Mouse (Mus musculus): ENCODE data around the gene Lcp2. TPM values are rescaled to one million over a fixed set of nuclear protein-coding genes. Genes with fewer than 3 reads are reported as not detected.

Gene Lcp2
- total and polyA plus RNA-seq, 2 experiments from 2014 or later: 0.52 to 1.9 TPM

- no peak for ATAC-seq
- no peak overlapping the region for H3K27ac ChIP-seq
- no peak for TF ChIP-seq CTCF (IDR thresholded peaks at IDR 0.05; ENCODE audit: low read depth)
- DNase-seq (ENCODE audit: low spot score): no peak
- H3K4me1 ChIP-seq (ENCODE audit: insufficient read depth, low read length): no peaks in the 10 kb centered on the region
- H3K9me3 ChIP-seq (ENCODE audit: low read length): no peaks in the 10 kb centered on the region
- H3K4me3 ChIP-seq (ENCODE audit: low read length): no peak overlapping the region
- H3K9ac ChIP-seq (replicated peaks; ENCODE audit: low read length): no peak overlapping the region
- H3K36me3 ChIP-seq (ENCODE audit: insufficient read depth, low read length): no peaks in the 10 kb centered on the region
- 80% methylated on average over 5 of the region's 5 CpGs for WGBS
- H3K27me3 ChIP-seq (ENCODE audit: insufficient read depth, low read length): no peaks in the 10 kb centered on the region
- H3K4me2 ChIP-seq (ENCODE audit: low read depth, low read length): no peak overlapping the region
Measured at GRCm38 (mm10) chr11:34047542-34047937, 820 bp downstream of the Lcp2 start.

DNA sequence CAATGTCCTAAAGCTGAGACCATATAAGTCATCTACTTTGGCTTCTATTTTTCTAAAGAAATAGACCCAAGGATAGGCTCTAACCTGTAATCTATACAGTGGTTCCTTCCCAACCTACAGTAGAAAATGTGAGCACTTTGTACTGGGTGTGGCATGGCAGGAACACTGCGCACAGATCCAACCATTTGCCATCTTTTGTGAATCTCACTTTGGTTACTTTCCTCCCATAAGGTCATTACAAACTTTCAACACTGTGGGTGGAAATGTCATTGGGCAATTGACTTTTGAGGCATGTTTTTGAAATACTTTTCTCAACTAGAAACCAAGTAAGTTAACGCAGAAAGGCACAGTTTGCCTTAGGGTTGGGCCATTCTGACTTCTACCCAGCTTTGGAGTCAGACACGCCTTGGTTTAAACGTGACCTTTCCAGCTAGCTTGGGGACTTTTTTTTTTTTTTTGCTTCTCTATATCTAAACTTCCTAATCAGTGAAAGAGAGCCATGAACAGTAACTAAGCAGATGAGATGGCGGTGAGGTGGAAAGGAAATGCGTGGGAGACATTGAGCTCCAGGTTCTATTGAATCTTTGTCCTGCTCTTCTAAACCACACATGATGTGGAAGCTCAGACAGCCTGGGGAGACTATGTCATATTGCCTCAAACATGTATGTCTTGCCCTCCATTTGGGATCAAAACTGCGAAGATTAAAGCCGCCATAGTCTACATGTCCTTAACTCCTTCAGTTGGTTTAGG lies 1.8 kb downstream of the Lcp2 start:
- H3K36me3 ChIP-seq (ENCODE audit: insufficient read depth, low read length): no peaks in the 10 kb centered on the region
- no peak overlapping the region for H3K9ac ChIP-seq (replicated peaks; ENCODE audit: low read length)
- H3K4me3 ChIP-seq (ENCODE audit: low read length): no peak overlapping the region
- ATAC-seq (no peak), DNase-seq (ENCODE audit: low spot score) (no peak)
- TF ChIP-seq CTCF (IDR thresholded peaks at IDR 0.05; ENCODE audit: low read depth): no peak
- no peaks in the 10 kb centered on the region for H3K9me3 ChIP-seq (ENCODE audit: low read length)
- no peak overlapping the region for H3K27ac ChIP-seq
- no peak overlapping the region for H3K4me2 ChIP-seq (ENCODE audit: low read depth, low read length)
- WGBS: 92% methylated on average over 8 of the region's 8 CpGs
- no peaks in the 10 kb centered on the region for H3K27me3 ChIP-seq (ENCODE audit: insufficient read depth, low read length)
- H3K4me1 ChIP-seq (ENCODE audit: insufficient read depth, low read length): no peaks in the 10 kb centered on the region

GRCm38 (mm10) chr11:34049125-34049379 lies 2.3 kb downstream of the Lcp2 start:
- Histone ChIP-seq H3K27ac (no peak overlapping the region), H3K36me3 (ENCODE audit: insufficient read depth, low read length) (no peaks in the 10 kb centered on the region), H3K4me2 (ENCODE audit: low read depth, low read length) (no peak overlapping the region), H3K27me3 (ENCODE audit: insufficient read depth, low read length) (no peaks in the 10 kb centered on the region), H3K4me1 (ENCODE audit: insufficient read depth, low read length) (no peaks in the 10 kb centered on the region), H3K4me3 (ENCODE audit: low read length) (no peak overlapping the region), H3K9ac (replicated peaks; ENCODE audit: low read length) (no peak overlapping the region), H3K9me3 (ENCODE audit: low read length) (no peaks in the 10 kb centered on the region)
- TF ChIP-seq CTCF (IDR thresholded peaks at IDR 0.05; ENCODE audit: low read depth): no peak
- ATAC-seq (no peak), DNase-seq (ENCODE audit: low spot score) (no peak)
- 94% methylated on average over 1 of the region's 1 CpGs for WGBS

DNA sequence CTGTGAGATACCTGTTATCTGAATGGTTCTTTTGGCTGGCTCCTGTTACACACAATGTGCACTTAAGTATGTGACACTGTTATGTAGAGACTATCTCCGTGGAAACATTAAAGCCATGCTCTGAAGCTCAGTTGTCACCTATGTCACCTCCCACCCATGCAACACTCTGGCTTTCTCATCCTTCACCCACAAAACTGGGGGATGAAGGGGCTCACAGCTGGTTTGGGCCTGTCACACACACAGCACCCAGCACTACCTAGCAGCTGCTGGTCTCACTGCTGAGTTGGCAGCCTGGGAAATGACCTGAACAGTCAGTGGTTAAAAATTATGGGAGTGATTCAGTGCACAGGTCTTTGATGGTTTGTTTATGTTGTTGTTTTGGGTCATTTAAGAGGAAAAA lies 3.3 kb downstream of the Lcp2 start:
- 74% methylated on average over 1 of the region's 1 CpGs for WGBS
- DNase-seq (ENCODE audit: low spot score): no peak

GRCm38 (mm10) chr11:34050643-34051042 lies 3.9 kb downstream of the Lcp2 start:
- H3K9me3 ChIP-seq (ENCODE audit: low read length): no peaks in the 10 kb centered on the region
- WGBS: 73% methylated on average over 2 of the region's 2 CpGs
- H3K4me1 ChIP-seq (ENCODE audit: insufficient read depth, low read length): no peaks in the 10 kb centered on the region
- TF ChIP-seq CTCF (IDR thresholded peaks at IDR 0.05; ENCODE audit: low read depth): no peak
- no peak overlapping the region for H3K9ac ChIP-seq (replicated peaks; ENCODE audit: low read length)
- H3K36me3 ChIP-seq (ENCODE audit: insufficient read depth, low read length): no peaks in the 10 kb centered on the region
- H3K27ac ChIP-seq: no peak overlapping the region
- H3K4me2 ChIP-seq (ENCODE audit: low read depth, low read length): no peak overlapping the region
- DNase-seq (ENCODE audit: low spot score) (no peak), ATAC-seq (no peak)
- no peaks in the 10 kb centered on the region for H3K27me3 ChIP-seq (ENCODE audit: insufficient read depth, low read length)
- no peak overlapping the region for H3K4me3 ChIP-seq (ENCODE audit: low read length)

More for the DNA sequence above, 3.3 kb downstream of the Lcp2 start:
- H3K27me3 ChIP-seq (ENCODE audit: insufficient read depth, low read length): no peaks in the 10 kb centered on the region
- H3K27ac ChIP-seq: no peak overlapping the region
- no peaks in the 10 kb centered on the region for H3K36me3 ChIP-seq (ENCODE audit: insufficient read depth, low read length)
- H3K9ac ChIP-seq (replicated peaks; ENCODE audit: low read length): no peak overlapping the region
- TF ChIP-seq CTCF (IDR thresholded peaks at IDR 0.05; ENCODE audit: low read depth): no peak
- no peaks in the 10 kb centered on the region for H3K4me1 ChIP-seq (ENCODE audit: insufficient read depth, low read length)
- H3K4me2 ChIP-seq (ENCODE audit: low read depth, low read length): no peak overlapping the region
- no peaks in the 10 kb centered on the region for H3K9me3 ChIP-seq (ENCODE audit: low read length)
- no peak for ATAC-seq
- H3K4me3 ChIP-seq (ENCODE audit: low read length): no peak overlapping the region

DNA sequence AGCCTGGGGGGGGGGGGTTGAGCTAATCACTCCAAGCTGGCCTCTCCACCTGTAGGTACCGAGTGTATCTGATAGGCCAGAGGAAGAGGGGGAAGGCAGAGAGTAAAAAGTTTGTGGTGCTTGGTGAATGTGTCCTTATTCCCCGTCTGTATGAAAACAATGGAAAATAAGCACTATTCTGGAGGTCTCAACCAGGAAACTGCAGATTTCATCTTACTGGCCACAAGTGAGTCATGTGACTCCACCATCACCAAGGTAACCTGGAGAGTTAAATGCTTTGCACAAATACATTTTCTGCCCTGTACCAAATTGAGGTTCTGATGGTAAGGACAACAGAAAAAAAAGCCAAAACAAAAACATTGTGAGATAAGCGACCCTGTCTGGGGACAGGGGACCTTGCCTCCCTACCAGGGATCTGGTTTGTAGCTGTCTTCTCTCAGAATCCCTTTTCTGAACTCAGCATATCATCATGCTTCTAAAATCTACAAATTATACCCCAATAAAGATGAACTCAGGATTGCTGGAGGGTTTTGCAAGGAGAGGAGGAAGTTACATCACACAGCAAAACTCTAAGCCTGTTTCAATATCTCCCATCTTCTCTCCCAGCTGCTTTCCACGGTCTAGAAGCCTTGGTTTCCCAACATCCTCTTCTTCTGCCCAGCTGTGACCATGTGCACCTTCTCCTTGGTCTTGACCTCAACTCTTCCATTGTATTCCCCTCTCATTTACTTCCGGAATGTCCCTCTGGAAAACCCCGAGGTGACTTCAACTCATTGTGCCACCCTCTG lies 6.5 kb downstream of the Lcp2 start:
- DNase-seq (ENCODE audit: low spot score) (no peak), ATAC-seq (no peak)
- Histone ChIP-seq H3K4me2 (ENCODE audit: low read depth, low read length) (no peak overlapping the region), H3K9me3 (ENCODE audit: low read length) (no peaks in the 10 kb centered on the region), H3K36me3 (ENCODE audit: insufficient read depth, low read length) (no peaks in the 10 kb centered on the region), H3K27me3 (ENCODE audit: insufficient read depth, low read length) (no peaks in the 10 kb centered on the region), H3K27ac (no peak overlapping the region), H3K4me3 (ENCODE audit: low read length) (no peak overlapping the region), H3K4me1 (ENCODE audit: insufficient read depth, low read length) (no peaks in the 10 kb centered on the region), H3K9ac (replicated peaks; ENCODE audit: low read length) (no peak overlapping the region)
- TF ChIP-seq CTCF (IDR thresholded peaks at IDR 0.05; ENCODE audit: low read depth): no peak
- 88% methylated on average over 6 of the region's 6 CpGs for WGBS

Measured in hindbrain, postnatal 0 days (tissue).